Mouse (Mus musculus): ENCODE data around the gene Fam129a. TPM values are rescaled to one million over a fixed set of nuclear protein-coding genes. Genes with fewer than 3 reads are reported as not detected.

Fam129a gene
- 7.9 and 13.9 TPM in 2 replicates for total RNA-seq (2017)

GRCm38 (mm10) chr1:151570981-151571837, at the start of gene Fam129a:
TSS of gene Fam129a (plus strand) at chr1:151571186.
- peak; percentile 84 for ATAC-seq (replicated peaks; ENCODE audit: low read depth, poor library complexity, severe bottlenecking)

- no peak for ATAC-seq (replicated peaks; ENCODE audit: low read depth, poor library complexity, severe bottlenecking)
Measured at GRCm38 (mm10) chr1:151526701-151527100, 44.3 kb upstream of the Fam129a start.

- ATAC-seq (replicated peaks; ENCODE audit: low read depth, poor library complexity, severe bottlenecking), result no peak
Measured at GRCm38 (mm10) chr1:151543796-151544477, 27.0 kb upstream of the Fam129a start.

- ATAC-seq (replicated peaks; ENCODE audit: low read depth, poor library complexity, severe bottlenecking), result no peak
Measured at GRCm38 (mm10) chr1:151544581-151544980, 26.4 kb upstream of the Fam129a start.

GRCm38 (mm10) chr1:151545571-151545970, 25.4 kb upstream of the Fam129a start:
- no peak for ATAC-seq (replicated peaks; ENCODE audit: low read depth, poor library complexity, severe bottlenecking)

GRCm38 (mm10) chr1:151548896-151549610, 21.9 kb upstream of the Fam129a start:
- no peak for ATAC-seq (replicated peaks; ENCODE audit: low read depth, poor library complexity, severe bottlenecking)

- no peak for ATAC-seq (replicated peaks; ENCODE audit: low read depth, poor library complexity, severe bottlenecking)
Measured at GRCm38 (mm10) chr1:151549794-151550193, 21.2 kb upstream of the Fam129a start.

GRCm38 (mm10) chr1:151550587-151551479, 20.2 kb upstream of the Fam129a start:
- no peak for ATAC-seq (replicated peaks; ENCODE audit: low read depth, poor library complexity, severe bottlenecking)

- no peak for ATAC-seq (replicated peaks; ENCODE audit: low read depth, poor library complexity, severe bottlenecking)
Measured at GRCm38 (mm10) chr1:151560536-151560935, 10.4 kb upstream of the Fam129a start.

GRCm38 (mm10) chr1:151563401-151563800, 7.6 kb upstream of the Fam129a start:
- no peak for ATAC-seq (replicated peaks; ENCODE audit: low read depth, poor library complexity, severe bottlenecking)

- no peak for ATAC-seq (replicated peaks; ENCODE audit: low read depth, poor library complexity, severe bottlenecking)
Measured at GRCm38 (mm10) chr1:151563893-151564292, 7.1 kb upstream of the Fam129a start.

GRCm38 (mm10) chr1:151564377-151564776, 6.6 kb upstream of the Fam129a start:
- peak; percentile 98 for ATAC-seq (replicated peaks; ENCODE audit: low read depth, poor library complexity, severe bottlenecking)

GRCm38 (mm10) chr1:151568682-151569081, 2.3 kb upstream of the Fam129a start:
- no peak for ATAC-seq (replicated peaks; ENCODE audit: low read depth, poor library complexity, severe bottlenecking)

GRCm38 (mm10) chr1:151571838-151572578, 1.0 kb downstream of the Fam129a start:
- ATAC-seq (replicated peaks; ENCODE audit: low read depth, poor library complexity, severe bottlenecking), result peak; percentile 30

GRCm38 (mm10) chr1:151572601-151573320, 1.8 kb downstream of the Fam129a start:
- ATAC-seq (replicated peaks; ENCODE audit: low read depth, poor library complexity, severe bottlenecking), result no peak

GRCm38 (mm10) chr1:151580200-151580982, 9.4 kb downstream of the Fam129a start:
- no peak for ATAC-seq (replicated peaks; ENCODE audit: low read depth, poor library complexity, severe bottlenecking)

- ATAC-seq (replicated peaks; ENCODE audit: low read depth, poor library complexity, severe bottlenecking), result no peak
Measured at GRCm38 (mm10) chr1:151581454-151581853, 10.5 kb downstream of the Fam129a start.

GRCm38 (mm10) chr1:151581977-151582376, 11.0 kb downstream of the Fam129a start:
- ATAC-seq (replicated peaks; ENCODE audit: low read depth, poor library complexity, severe bottlenecking), result peak; percentile 57

Data from common myeloid progenitor, adult 5-6 weeks (primary cell).